Mouse (Mus musculus) CH12.LX (cell line): ENCODE data around the gene Unc80. TPM values are rescaled to one million over a fixed set of nuclear protein-coding genes. Genes with fewer than 3 reads are reported as not detected.

Experiments
- DNase-seq: peaks from one replicate; pipeline ENCODE4 v3.0.0-alpha.2; 2013; ENCODE audit errors: extremely low read depth
- H3K27ac ChIP-seq: 2 replicates; pipeline ENCODE4 v1.5.1; 2012; ENCODE audit warnings: low read depth, mild to moderate bottlenecking, control low read depth, moderate library complexity; ENCODE audit not compliant: insufficient read depth
- H3K27me3 ChIP-seq: replicated peaks from 2 replicates; pipeline ENCODE3; 2012; ENCODE audit warnings: inconsistent platforms
- H3K36me3 ChIP-seq, 2 experiments: replicated peaks in 1 of 2; 2 replicates each; pipeline versions ENCODE3 to v1.6.1; 2012; ENCODE audit warnings: inconsistent platforms in 1 of 2, low read length in 1 of 2, mild to moderate bottlenecking in 1 of 2, mixed read lengths in 1 of 2, moderate library complexity in 1 of 2; ENCODE audit not compliant: control insufficient read depth in 1 of 2, insufficient read depth in 1 of 2
- H3K4me1 ChIP-seq, 2 experiments: 2 replicates each; pipeline ENCODE4 v1.6.1; 2012; ENCODE audit warnings: inconsistent platforms in 1 of 2, moderate library complexity in 1 of 2; ENCODE audit not compliant: insufficient read depth in 2 of 2, control insufficient read depth in 1 of 2
- H3K4me2 ChIP-seq: 2 replicates; pipeline ENCODE4 v1.6.1; 2012; ENCODE audit warnings: low read depth, mild to moderate bottlenecking, control low read depth; ENCODE audit not compliant: poor library complexity, insufficient read depth, severe bottlenecking
- H3K4me3 ChIP-seq, 3 experiments: fragments of 150-350 bp in 1 of 3; sonication (generic) in 1 of 3; replicated peaks in 1 of 3; 2 replicates each; pipeline versions ENCODE3 to v1.5.1; 2011 to 2012; ENCODE audit warnings: low read depth in 2 of 3, low read length in 2 of 3, mild to moderate bottlenecking in 2 of 3, moderate library complexity in 2 of 3, control low read depth in 1 of 3, improper control_type of control experiment in 1 of 3, inconsistent platforms in 1 of 3, mixed read lengths in 1 of 3; ENCODE audit not compliant: poor library complexity in 1 of 3
- H3K79me2 ChIP-seq: replicated peaks from 2 replicates; pipeline ENCODE4 v1.6.1; 2012; ENCODE audit warnings: mild to moderate bottlenecking, moderate library complexity; ENCODE audit not compliant: control insufficient read depth, poor library complexity, insufficient read depth, severe bottlenecking; ENCODE audit errors: extremely low read depth
- H3K9ac ChIP-seq: 2 replicates; pipeline ENCODE4 v1.6.1; 2012; ENCODE audit warnings: low read depth, mild to moderate bottlenecking, control low read depth, moderate library complexity; ENCODE audit not compliant: insufficient read depth
- H3K9me3 ChIP-seq: replicated peaks from 2 replicates; pipeline ENCODE3; 2012; ENCODE audit warnings: low read length, inconsistent platforms, mixed read lengths
- CHD2 ChIP-seq: IDR thresholded peaks from 2 replicates; pipeline ENCODE4 v1.6.1; 2011; ENCODE audit warnings: low read length, improper control_type of control experiment
- CTCF ChIP-seq, 2 experiments: IDR thresholded peaks in 1 of 2; conservative IDR thresholded peaks in 1 of 2; 2 replicates each; pipeline ENCODE4 v1.5.1; 2011 to 2012; ENCODE audit warnings: low read depth in 2 of 2, low read length in 2 of 2, improper control_type of control experiment in 1 of 2, inconsistent platforms in 1 of 2, mild to moderate bottlenecking in 1 of 2, moderate library complexity in 1 of 2
- E2F4 ChIP-seq: IDR thresholded peaks from 2 replicates; pipeline ENCODE4 v1.6.1; 2011; ENCODE audit warnings: low read depth, low read length, improper control_type of control experiment; ENCODE audit not compliant: insufficient replicate concordance
- GABPA ChIP-seq: IDR thresholded peaks from 2 replicates; pipeline ENCODE4 v1.6.1; 2012; ENCODE audit warnings: low read depth, low read length, improper control_type of control experiment, inconsistent platforms; ENCODE audit not compliant: insufficient replicate concordance
- JUND ChIP-seq: conservative IDR thresholded peaks from 2 replicates; pipeline ENCODE4 v1.6.1; 2011; ENCODE audit warnings: low read depth, low read length, improper control_type of control experiment
- KAT2A ChIP-seq: IDR thresholded peaks from 2 replicates; pipeline ENCODE4 v1.6.1; 2012; ENCODE audit warnings: low read length, improper control_type of control experiment, inconsistent platforms; ENCODE audit not compliant: insufficient replicate concordance
- MYC ChIP-seq: IDR thresholded peaks from 2 replicates; pipeline ENCODE4 v1.6.1; 2011; ENCODE audit warnings: low read depth, mild to moderate bottlenecking, improper control_type of control experiment, low read length
- POLR2A ChIP-seq: IDR thresholded peaks from 2 replicates; pipeline ENCODE4 v1.6.1; 2011; ENCODE audit warnings: low read depth, mild to moderate bottlenecking, improper control_type of control experiment, low read length
- SIN3A ChIP-seq: IDR thresholded peaks from 2 replicates; pipeline ENCODE4 v1.6.1; 2012; ENCODE audit warnings: low read length, improper control_type of control experiment, inconsistent platforms
- TCF12 ChIP-seq: IDR thresholded peaks from 2 replicates; pipeline ENCODE4 v1.6.1; 2014; ENCODE audit warnings: low read depth, mild to moderate bottlenecking, inconsistent platforms, low read length, improper control_type of control experiment
- ZC3H11A ChIP-seq: IDR thresholded peaks from 2 replicates; pipeline ENCODE4 v1.6.1; 2012; ENCODE audit warnings: low read depth, mild to moderate bottlenecking, inconsistent platforms, low read length, improper control_type of control experiment
- dilution Hi-C: fragments of 300-500 bp; cut with MboI; formaldehyde crosslinking; loops from 2 replicates; pipeline ENCODE4 v1.14.3; 2020; ENCODE audit warnings: low sequenced_read_pairs; ENCODE audit not compliant: extremely low pct_unique_long_range_greater_than_20kb, extremely low pct_ligation_motif_present
- in situ Hi-C: fragments of 300-500 bp; cut with MboI; formaldehyde crosslinking; loops from 3 replicates; pipeline ENCODE4 v1.14.3; 2019; ENCODE audit warnings: low sequenced_read_pairs, low pct_ligation_motif_present, low pct_unique_long_range_greater_than_20kb, mixed read lengths
- polyA plus RNA-seq: library from polyadenylated mRNA; unstranded; fragments of >175 nt; gene quantifications from 2 replicates; pipeline ENCODE4 v1.2.1, GENCODE M21; 2012; ENCODE audit warnings: low read depth; ENCODE audit not compliant: insufficient read length
- total RNA-seq, 2 experiments: library from RNA; depleted of rRNA; stranded (reverse); fragments of 300-350 nt in 1 of 2; fragments of >200 nt in 1 of 2; gene quantifications; 2 replicates each; pipeline ENCODE4 v1.2.3; 2012 to 2014

Gene Unc80
- total and polyA plus RNA-seq, 3 experiments = 0.04 to 0.11 (median 0.04) TPM

GRCm38 (mm10) chr1:66701576-66701940, 233.4 kb downstream of the Unc80 start:
- dilution Hi-C loops = no loop called here
- TF ChIP-seq TCF12 (no peak), SIN3A (0 out of 2 replicates have a peak, but pooled peaks have one; percentile 38)
- TF ChIP-seq, all 38 proteins: peak for 1
- peak overlapping the region; percentile 97 for H3K9ac ChIP-seq
- no peak overlapping the region for H3K27ac ChIP-seq
- peak overlapping the region; percentile 74 to 92 (median 83) for H3K4me3 ChIP-seq
- H3K79me2 ChIP-seq = peaks cover 35% of the 10 kb centered on the region
- peaks cover 2 to 26% of the 10 kb centered on the region in 2 experiments; a peak in 2 of 4 replicates for H3K4me1 ChIP-seq
- peak overlapping the region; percentile 96 for H3K4me2 ChIP-seq
- peaks cover 2 to 26% of the 10 kb centered on the region in 2 experiments for H3K36me3 ChIP-seq
- DNase-seq = no peak
- H3K27me3 ChIP-seq = no peaks in the 10 kb centered on the region
- in situ Hi-C loops = no loop called here
- no peaks in the 10 kb centered on the region for H3K9me3 ChIP-seq

GRCm38 (mm10) chr1:66702623-66703345, 234.6 kb downstream of the Unc80 start:
- TF ChIP-seq MYC (no peak), CHD2 (no peak), CTCF (conservative IDR thresholded peaks at IDR 0.05 in 1 of 2, IDR thresholded peaks at IDR 0.05 in 1 of 2; ENCODE audit: low read depth in 2 of 2, low read length in 2 of 2) (no peak), POLR2A (no peak), E2F4 (no peak)
- Histone ChIP-seq H3K9ac (peak overlapping the region; percentile 97; the same call in 1 of the 2 replicates), H3K27ac (no peak overlapping the region), H3K4me2 (peak overlapping the region; percentile 71), H3K4me1 (peaks cover 2 to 26% of the 10 kb centered on the region in 2 experiments; a peak in 2 of 4 replicates), H3K36me3 (peaks cover 11 to 38% of the 10 kb centered on the region in 2 experiments), H3K27me3 (no peaks in the 10 kb centered on the region), H3K79me2 (peaks cover 35% of the 10 kb centered on the region), H3K4me3 (no peak overlapping the region), H3K9me3 (no peaks in the 10 kb centered on the region)
- no peak for DNase-seq
- dilution Hi-C loops (no loop called here), in situ Hi-C loops (no loop called here)

- H3K4me3 ChIP-seq = no peak overlapping the region
- H3K4me2 ChIP-seq = no peak overlapping the region
- in situ Hi-C loops (no loop called here), dilution Hi-C loops (no loop called here)
- no peak for TF ChIP-seq MYC
- TF ChIP-seq ZC3H11A = no peak
- no peak for TF ChIP-seq SIN3A
- TF ChIP-seq KAT2A = no peak
- no peak for TF ChIP-seq JUND
- TF ChIP-seq GABPA = no peak
- H3K36me3 ChIP-seq = peaks cover 14 to 51% of the 10 kb centered on the region in 2 experiments
- no peaks in the 10 kb centered on the region for H3K27me3 ChIP-seq
- H3K9me3 ChIP-seq = no peaks in the 10 kb centered on the region
- H3K4me1 ChIP-seq = peaks cover 2 to 26% of the 10 kb centered on the region in 2 experiments; a peak in 2 of 4 replicates
- no peak overlapping the region for H3K9ac ChIP-seq
- no peak overlapping the region for H3K27ac ChIP-seq
- DNase-seq = no peak
- peaks cover 35% of the 10 kb centered on the region for H3K79me2 ChIP-seq
Observed at GRCm38 (mm10) chr1:66704523-66704922, 236.4 kb downstream of the Unc80 start.
